Mouse (Mus musculus) retina, adult 2 months (tissue): ENCODE results near the gene Syt2.

Source experiments
- DNase-seq: peaks from one replicate; pipeline ENCODE4 v3.0.0-alpha.2; 2012; ENCODE audit warnings: low read depth, low spot score

Gene Syt2

GRCm38 (mm10) chr1:134704396-134705306 lies 58.2 kb downstream of the Syt2 start:
- DNase-seq, result no peak

- DNase-seq, result no peak
Measured at GRCm38 (mm10) chr1:134706549-134706948, 60.1 kb downstream of the Syt2 start.

GRCm38 (mm10) chr1:134707516-134707915 lies 61.0 kb downstream of the Syt2 start:
- DNase-seq, result no peak

- no peak for DNase-seq
Measured at GRCm38 (mm10) chr1:134708274-134708673, 61.8 kb downstream of the Syt2 start.

GRCm38 (mm10) chr1:134708801-134709385 lies 62.4 kb downstream of the Syt2 start:
- no peak for DNase-seq

GRCm38 (mm10) chr1:134709411-134710306 lies 63.2 kb downstream of the Syt2 start:
- DNase-seq, result no peak

- no peak for DNase-seq
Measured at GRCm38 (mm10) chr1:134711061-134711460, 64.6 kb downstream of the Syt2 start.

GRCm38 (mm10) chr1:134711653-134712052 lies 65.2 kb downstream of the Syt2 start:
- no peak for DNase-seq

GRCm38 (mm10) chr1:134712781-134713299 lies 66.4 kb downstream of the Syt2 start:
- DNase-seq, result no peak

- DNase-seq, result no peak
Measured at GRCm38 (mm10) chr1:134713421-134713969, 67.0 kb downstream of the Syt2 start.

GRCm38 (mm10) chr1:134714166-134714565 lies 67.7 kb downstream of the Syt2 start:
- no peak for DNase-seq

GRCm38 (mm10) chr1:134715092-134715491 lies 68.6 kb downstream of the Syt2 start:
- no peak for DNase-seq

- no peak for DNase-seq
Measured at GRCm38 (mm10) chr1:134719718-134720304, 73.3 kb downstream of the Syt2 start.

- DNase-seq, result no peak
Measured at GRCm38 (mm10) chr1:134721486-134721885, 75.0 kb downstream of the Syt2 start.

- DNase-seq, result no peak
Measured at GRCm38 (mm10) chr1:134722891-134723290, 76.4 kb downstream of the Syt2 start.

- no peak for DNase-seq
Measured at GRCm38 (mm10) chr1:134725276-134725675, 78.8 kb downstream of the Syt2 start.

GRCm38 (mm10) chr1:134726480-134726879 lies 80.0 kb downstream of the Syt2 start:
- DNase-seq, result no peak

GRCm38 (mm10) chr1:134727256-134727655 lies 80.8 kb downstream of the Syt2 start:
- no peak for DNase-seq

GRCm38 (mm10) chr1:134733659-134734058 lies 87.2 kb downstream of the Syt2 start:
- DNase-seq, result no peak

GRCm38 (mm10) chr1:134737463-134737862 lies 91.0 kb downstream of the Syt2 start:
- DNase-seq, result no peak

- DNase-seq, result no peak
Measured at GRCm38 (mm10) chr1:134741433-134741832, 95.0 kb downstream of the Syt2 start.
